Mouse (Mus musculus) hindbrain, embryonic 14.5 days (tissue): ENCODE measurements around the gene Trpm1. TPM values are rescaled to one million over a fixed set of nuclear protein-coding genes. Genes with fewer than 3 reads are reported as not detected.

ENCODE experiments used
- ATAC-seq: fragments of 200-750 bp; cut with Nextera tagmentation; 2 replicates; pipeline ENCODE4 v1.8.0; 2017; ENCODE audit warnings: moderate number of reproducible peaks, mild to moderate bottlenecking, moderate TSS enrichment, moderate library complexity; ENCODE audit not compliant: low FRiP score
- DNase-seq: peaks from one replicate; pipeline ENCODE4 v3.0.0-alpha.2; 2015; ENCODE audit warnings: low spot score
- H3K27ac ChIP-seq: fragments of 300-500 bp; sonication (generic); 2 replicates; pipeline ENCODE4 v1.5.1; 2014; ENCODE audit warnings: mild to moderate bottlenecking, moderate library complexity
- H3K27me3 ChIP-seq: fragments of 300-500 bp; sonication (generic); 2 replicates; pipeline ENCODE4 v1.6.1; 2014; ENCODE audit warnings: mild to moderate bottlenecking, low read length, mixed read lengths; ENCODE audit not compliant: control insufficient read depth, insufficient read depth
- H3K36me3 ChIP-seq: fragments of 300-500 bp; sonication (generic); replicated peaks from 2 replicates; pipeline ENCODE4 v1.6.1; 2014; ENCODE audit not compliant: control insufficient read depth, insufficient read depth
- H3K4me1 ChIP-seq: fragments of 300-500 bp; sonication (generic); replicated peaks from 2 replicates; pipeline ENCODE4 v1.6.1; 2014; ENCODE audit warnings: antibody characterized with exemption, low read length, mixed read lengths; ENCODE audit not compliant: control insufficient read depth, insufficient read depth
- H3K4me2 ChIP-seq: fragments of 300-500 bp; sonication (generic); replicated peaks from 2 replicates; pipeline ENCODE4 v1.6.1; 2014; ENCODE audit warnings: mild to moderate bottlenecking, moderate library complexity
- H3K4me3 ChIP-seq: fragments of 300-500 bp; sonication (generic); replicated peaks from 2 replicates; pipeline ENCODE4 v1.5.1; 2014; ENCODE audit warnings: mild to moderate bottlenecking, low read length
- H3K9ac ChIP-seq: fragments of 300-500 bp; sonication (generic); 2 replicates; pipeline ENCODE4 v1.6.1; 2014
- H3K9me3 ChIP-seq: fragments of 300-500 bp; sonication (generic); 2 replicates; pipeline ENCODE4 v1.6.1; 2016; ENCODE audit warnings: low read length; ENCODE audit not compliant: control insufficient read depth
- WGBS: fragments of 180-500 bp; shearing (Covaris S2); extraction: QIAGEN DNeasy Blood & Tissue Kit; methylation state at CpG from one replicate; pipeline ENCODE4 v1.1.7; 2014; 5-methylcytosine and 5-hydroxymethylcytosine counted together
- polyA plus RNA-seq: library from polyadenylated mRNA; unstranded; fragments of >200 nt; fragmentation: Nextera tagmentation; extraction: Ambion mirVana; gene quantifications from 2 replicates; pipeline ENCODE4 v1.2.1, GENCODE M21; 2014

Trpm1 gene
- polyA plus RNA-seq, 1 experiment from 2014 or later = 0.12 TPM

- Histone ChIP-seq H3K9ac (no peak overlapping the region), H3K9me3 (no peaks in the 10 kb centered on the region), H3K36me3 (no peaks in the 10 kb centered on the region), H3K27ac (no peak overlapping the region), H3K4me1 (peaks cover 13% of the 10 kb centered on the region; the same call in 1 of the 2 replicates), H3K27me3 (no peaks in the 10 kb centered on the region), H3K4me3 (no peak overlapping the region), H3K4me2 (no peak overlapping the region)
- no peak for DNase-seq
- 48% methylated on average over 7 of the region's 7 CpGs for WGBS
- no peak for ATAC-seq
Observed at GRCm38 (mm10) chr7:64161990-64162389, 8.4 kb downstream of the Trpm1 start.

DNA sequence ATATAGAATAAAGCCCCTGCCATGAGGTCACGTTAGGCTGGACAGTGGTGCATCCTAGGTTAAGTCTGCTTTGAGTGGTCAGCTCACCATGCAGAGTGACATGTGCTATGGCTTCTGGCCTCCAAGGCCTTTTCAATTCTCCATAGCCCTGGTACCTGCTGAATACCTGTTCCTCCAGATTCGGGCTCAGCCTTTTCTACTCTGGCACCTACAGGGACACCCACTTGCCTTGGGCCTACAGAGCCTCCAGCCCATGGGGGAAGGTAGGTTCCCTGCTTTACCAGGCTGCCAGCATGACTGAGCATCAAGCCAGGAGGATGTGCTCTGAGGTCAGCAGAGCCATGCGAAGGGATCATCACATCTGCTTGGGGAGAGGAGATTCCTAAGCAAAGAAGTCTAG is 9.5 kb downstream of the Trpm1 start:
- Histone ChIP-seq H3K4me1 (peaks cover 13% of the 10 kb centered on the region; the same call in 1 of the 2 replicates), H3K9me3 (no peaks in the 10 kb centered on the region), H3K4me2 (no peak overlapping the region), H3K9ac (no peak overlapping the region), H3K4me3 (no peak overlapping the region), H3K36me3 (no peaks in the 10 kb centered on the region), H3K27ac (no peak overlapping the region), H3K27me3 (no peaks in the 10 kb centered on the region)
- no peak for DNase-seq
- ATAC-seq = no peak
- WGBS = 81% methylated on average over 3 of the region's 3 CpGs

DNA sequence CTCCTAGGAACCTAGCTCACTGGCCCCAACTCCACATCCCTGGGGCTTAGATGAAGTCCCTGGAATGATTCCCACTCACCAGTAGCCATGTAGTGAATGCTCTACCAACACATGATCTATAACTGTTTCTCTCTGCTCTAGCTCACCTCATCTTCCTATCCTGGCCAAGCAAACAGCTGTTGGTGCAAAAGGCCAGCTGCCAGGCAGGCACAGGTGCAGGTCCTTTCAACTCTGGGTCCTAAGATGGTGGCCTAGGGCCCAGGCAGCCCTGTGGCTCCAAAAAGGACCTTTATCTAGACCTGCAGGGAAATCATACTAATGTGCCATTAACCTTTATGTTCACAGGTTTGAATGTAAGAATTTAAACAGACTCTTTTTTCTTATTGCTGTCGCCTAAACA is 10.3 kb downstream of the Trpm1 start:
- H3K27me3 ChIP-seq = no peaks in the 10 kb centered on the region
- H3K4me1 ChIP-seq = peaks cover 13% of the 10 kb centered on the region; the same call in 1 of the 2 replicates
- 94% methylated on average over 1 of the region's 1 CpGs for WGBS
- H3K36me3 ChIP-seq = no peaks in the 10 kb centered on the region
- H3K4me3 ChIP-seq = no peak overlapping the region
- no peak overlapping the region for H3K4me2 ChIP-seq
- DNase-seq = no peak
- no peak overlapping the region for H3K9ac ChIP-seq
- no peak overlapping the region for H3K27ac ChIP-seq
- no peak for ATAC-seq
- no peaks in the 10 kb centered on the region for H3K9me3 ChIP-seq

- ATAC-seq (no peak), DNase-seq (peak; percentile 72)
- H3K4me3 ChIP-seq = no peak overlapping the region
- no peaks in the 10 kb centered on the region for H3K27me3 ChIP-seq
- no peaks in the 10 kb centered on the region for H3K9me3 ChIP-seq
- no peak overlapping the region for H3K27ac ChIP-seq
- no peak overlapping the region for H3K4me2 ChIP-seq
- H3K4me1 ChIP-seq = peaks cover 4% of the 10 kb centered on the region; the same call in 1 of the 2 replicates
- no peaks in the 10 kb centered on the region for H3K36me3 ChIP-seq
- 69% methylated on average over 3 of the region's 3 CpGs for WGBS
- no peak overlapping the region for H3K9ac ChIP-seq
Observed at GRCm38 (mm10) chr7:64164997-64165396, 11.4 kb downstream of the Trpm1 start.

GRCm38 (mm10) chr7:64166025-64166424 is 12.4 kb downstream of the Trpm1 start:
- no peak for ATAC-seq
- Histone ChIP-seq H3K4me3 (no peak overlapping the region), H3K4me1 (peaks cover 4% of the 10 kb centered on the region; the same call in 1 of the 2 replicates), H3K4me2 (no peak overlapping the region), H3K36me3 (no peaks in the 10 kb centered on the region), H3K9me3 (no peaks in the 10 kb centered on the region), H3K27ac (no peak overlapping the region), H3K9ac (no peak overlapping the region), H3K27me3 (no peaks in the 10 kb centered on the region)
- 61% methylated on average over 3 of the region's 3 CpGs for WGBS
- DNase-seq = no peak

DNA sequence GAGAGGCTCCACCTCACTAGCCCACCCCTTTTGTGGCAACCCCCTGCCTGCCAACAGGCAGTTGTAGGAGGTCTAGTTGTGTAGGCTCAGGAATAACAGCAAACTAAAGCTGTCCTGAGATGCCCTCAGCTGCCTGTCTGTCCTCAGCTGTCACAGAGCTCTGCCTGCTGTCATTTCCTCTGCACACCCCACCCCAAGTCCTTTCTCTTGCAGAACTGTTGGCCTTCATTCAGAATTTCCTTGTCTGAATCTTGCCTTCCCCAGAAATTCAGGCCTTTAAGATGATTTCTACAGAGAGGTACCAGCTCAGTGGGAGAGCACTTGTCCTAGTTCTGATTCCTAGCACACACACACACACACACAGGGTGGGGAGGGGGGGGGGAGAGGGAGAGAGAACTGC is 13.1 kb downstream of the Trpm1 start:
- Histone ChIP-seq H3K36me3 (no peaks in the 10 kb centered on the region), H3K27ac (no peak overlapping the region), H3K9ac (no peak overlapping the region), H3K4me2 (no peak overlapping the region), H3K9me3 (no peaks in the 10 kb centered on the region), H3K27me3 (no peaks in the 10 kb centered on the region), H3K4me3 (no peak overlapping the region), H3K4me1 (peaks cover 4% of the 10 kb centered on the region; the same call in 1 of the 2 replicates)
- ATAC-seq (no peak), DNase-seq (no peak)

- Histone ChIP-seq H3K9ac (no peak overlapping the region), H3K4me1 (no peaks in the 10 kb centered on the region), H3K27ac (no peak overlapping the region), H3K36me3 (no peaks in the 10 kb centered on the region), H3K4me3 (no peak overlapping the region), H3K4me2 (no peak overlapping the region), H3K9me3 (no peaks in the 10 kb centered on the region), H3K27me3 (no peaks in the 10 kb centered on the region)
- DNase-seq (no peak), ATAC-seq (no peak)
- WGBS = 81% methylated on average over 4 of the region's 4 CpGs
Observed at GRCm38 (mm10) chr7:64179310-64179709, 25.7 kb downstream of the Trpm1 start.

DNA sequence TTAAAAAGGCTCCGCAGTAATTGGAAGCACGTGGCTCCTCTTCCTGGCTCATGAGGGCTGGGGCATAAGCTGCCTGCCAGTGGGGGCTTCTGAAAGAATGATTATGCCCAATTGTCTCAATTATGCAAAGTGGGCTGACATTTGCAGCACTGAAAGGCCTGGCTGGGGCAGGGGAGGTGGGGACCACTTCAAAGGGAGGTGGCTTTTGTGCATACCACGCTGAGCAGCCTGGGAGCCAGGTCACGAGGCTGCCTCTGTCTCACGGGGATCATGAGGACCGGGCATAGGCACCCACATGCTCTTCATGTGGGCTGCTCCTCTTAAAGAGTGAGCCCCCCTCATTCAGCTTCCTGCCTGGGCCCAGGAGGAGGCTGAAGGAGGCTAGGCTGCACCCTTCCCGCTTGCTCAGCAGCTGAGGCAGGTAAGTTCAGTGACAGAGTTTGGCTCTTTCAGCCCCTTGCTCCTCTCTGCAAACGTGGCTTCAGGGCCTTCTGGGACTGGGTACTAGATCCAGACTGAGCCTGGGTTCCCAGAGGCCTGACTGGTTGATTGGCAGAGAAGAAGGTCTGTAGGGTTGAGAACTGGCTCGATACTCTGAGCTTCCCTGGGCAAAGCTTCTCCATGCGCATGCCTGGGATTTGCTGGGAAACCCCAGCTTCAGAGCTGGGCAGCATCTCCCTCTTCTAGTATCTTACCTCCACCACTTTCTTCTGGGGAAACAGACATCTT is 31.7 kb downstream of the Trpm1 start:
- DNase-seq (no peak), ATAC-seq (no peak)
- WGBS = 36% methylated on average over 10 of the region's 10 CpGs
- Histone ChIP-seq H3K27me3 (no peaks in the 10 kb centered on the region), H3K4me1 (no peaks in the 10 kb centered on the region), H3K36me3 (no peaks in the 10 kb centered on the region), H3K9me3 (no peaks in the 10 kb centered on the region), H3K9ac (no peak overlapping the region), H3K4me2 (no peak overlapping the region), H3K27ac (no peak overlapping the region), H3K4me3 (no peak overlapping the region)

DNA sequence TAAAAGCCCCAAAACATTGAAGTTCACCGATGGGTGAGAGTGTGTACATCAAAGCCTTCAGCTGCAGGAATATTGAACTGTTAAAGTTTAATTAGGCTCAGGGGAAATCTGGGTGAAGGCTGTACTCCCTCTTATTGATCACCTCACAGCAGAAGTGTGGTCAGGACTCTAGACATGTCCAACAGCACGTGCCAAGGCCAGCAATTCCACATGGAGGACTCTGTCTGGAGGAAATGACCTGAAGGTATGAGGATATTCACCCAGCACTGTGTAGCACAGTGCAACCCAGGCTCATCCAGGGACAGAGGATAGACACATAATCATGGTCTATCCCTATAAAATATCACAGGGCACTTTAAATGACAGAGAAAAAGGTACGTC is 32.3 kb downstream of the Trpm1 start:
- H3K27ac ChIP-seq = no peak overlapping the region
- H3K4me2 ChIP-seq = no peak overlapping the region
- H3K27me3 ChIP-seq = no peaks in the 10 kb centered on the region
- no peaks in the 10 kb centered on the region for H3K9me3 ChIP-seq
- H3K36me3 ChIP-seq = no peaks in the 10 kb centered on the region
- DNase-seq (no peak), ATAC-seq (no peak)
- H3K9ac ChIP-seq = no peak overlapping the region
- WGBS = 79% methylated on average over 3 of the region's 3 CpGs
- no peaks in the 10 kb centered on the region for H3K4me1 ChIP-seq
- no peak overlapping the region for H3K4me3 ChIP-seq
